Mouse (Mus musculus) left cerebral cortex, postnatal 14 days (tissue): ENCODE data around the gene Fam219b. TPM values are rescaled to one million over a fixed set of nuclear protein-coding genes. Genes with fewer than 3 reads are reported as not detected.

Experiments used
- total RNA-seq, 2 experiments: library from RNA; stranded (reverse); gene quantifications; 2 replicates each; pipeline ENCODE4 v1.2.3; 2021

Gene Fam219b
- total RNA-seq, 2 experiments from 2014 or later = 16.3 to 22.9 TPM

Other genes starting within 250 kb of the Fam219b start
- gene Ppcdc, start 97.4 kb upstream of the Fam219b start, total RNA-seq = 10 to 100 TPM; 14.4 to 14.7 TPM
- 100 to 1,000 TPM; 414 to 420 TPM for gene Scamp5, start 69.5 kb upstream of the Fam219b start, total RNA-seq
- 10 to 100 TPM; 15.2 to 16.4 TPM for gene Rpp25, start 33.5 kb upstream of the Fam219b start, total RNA-seq
- 100 to 1,000 TPM; 481 to 515 TPM for gene Cox5a, start 16.3 kb upstream of the Fam219b start, total RNA-seq
- 10 to 100 TPM; 73.3 to 82.3 TPM for gene Mpi, start 15.2 kb downstream of the Fam219b start, total RNA-seq
- gene Scamp2, start 23.4 kb downstream of the Fam219b start, total RNA-seq = 10 to 100 TPM; 25.4 to 29.1 TPM
- 10 to 100 TPM; 30.0 to 34.2 TPM for gene Ulk3, start 51.9 kb downstream of the Fam219b start, total RNA-seq
- 10 to 100 TPM; 16.3 to 24.4 TPM for gene Cplx3, start 68.8 kb downstream of the Fam219b start, total RNA-seq
- gene Lman1l, start 83.2 kb downstream of the Fam219b start, total RNA-seq = not detected
- 10 to 100 TPM; 46.8 to 47.1 TPM for gene Csk, start 116.1 kb downstream of the Fam219b start, total RNA-seq
- not detected for gene Cyp1a2, start 146.2 kb downstream of the Fam219b start, total RNA-seq
- gene Cyp1a1, start 150.4 kb downstream of the Fam219b start, total RNA-seq = under 1 TPM; 0.13 to 0.22 TPM
- 10 to 100 TPM; 15.3 to 15.6 TPM for gene Edc3, start 171.0 kb downstream of the Fam219b start, total RNA-seq
- 10 to 100 TPM; 81.3 to 81.8 TPM for gene Clk3, start 228.3 kb downstream of the Fam219b start, total RNA-seq